In genomic region chr15:11607489-11607888, GRCm38 (mm10) we compare ENCODE assay signal across 17 mouse cellular contexts.
DNase-seq lines count a peak whose midpoint lies in the region; ATAC-seq and TF ChIP-seq lines count a peak whose summit lies in the region.
"Had no signal": no experiment of that assay in that cellular context is flagged by ENCODE, and none has a peak within 500 bp of the region (broad histone marks: within the 10 kb centered on the region; RNA-seq: fewer than 3 reads in every experiment).

No protein-coding gene starts in this region.

- DNase-seq in heart, embryonic 10.5 days (ENCODE audit: low spot score): no peak
- DNase-seq in lung, embryonic 14.5 days: peak; percentile 86
- DNase-seq in lung, postnatal 4 days: no peak
- DNase-seq in brain, embryonic 14.5 days (ENCODE audit: low read depth): peak; percentile 59
- no peak for DNase-seq in adrenal gland, postnatal 10 days
- DNase-seq: cerebellum, adult 11-12 months; cerebellum, postnatal 36 days; kidney, postnatal 14 days; right cerebral cortex, postnatal 14 days; thymus, postnatal 14 days had no signal

- H3K27ac ChIP-seq in heart, embryonic 16.5 days (ENCODE audit: low read length): no peak overlapping the region
- H3K27ac ChIP-seq in heart, embryonic 10.5 days: no peak overlapping the region
- no peak overlapping the region for H3K27ac ChIP-seq in lung, embryonic 14.5 days (ENCODE audit: low read depth)
- no peak overlapping the region for H3K27ac ChIP-seq in intestine, embryonic 16.5 days (ENCODE audit: low read length)
- H3K27ac ChIP-seq: limb, embryonic 12.5 days; liver, embryonic 14.5 days; neural tube, embryonic 13.5 days had no signal

- H3K4me2 ChIP-seq in heart, embryonic 16.5 days (ENCODE audit: low read depth, low read length): no peak overlapping the region
- no peak overlapping the region for H3K4me2 ChIP-seq in lung, embryonic 14.5 days
- no peak overlapping the region for H3K4me2 ChIP-seq in intestine, embryonic 16.5 days (ENCODE audit: low read depth, low read length)
- H3K4me2 ChIP-seq: limb, embryonic 12.5 days; neural tube, embryonic 13.5 days had no signal

- H3K4me1 ChIP-seq in heart, embryonic 16.5 days (ENCODE audit: control insufficient read depth, insufficient read depth, low read length): peaks cover 2% of the 10 kb centered on the region; the same call in 1 of the 2 replicates
- no peaks in the 10 kb centered on the region for H3K4me1 ChIP-seq in heart, embryonic 10.5 days
- H3K4me1 ChIP-seq in lung, embryonic 14.5 days (ENCODE audit: insufficient read depth): no peaks in the 10 kb centered on the region
- no peaks in the 10 kb centered on the region for H3K4me1 ChIP-seq in intestine, embryonic 16.5 days (ENCODE audit: control insufficient read depth, insufficient read depth, low read length)

- H3K4me3 ChIP-seq in heart, embryonic 16.5 days (ENCODE audit: low read length): no peak overlapping the region
- H3K4me3 ChIP-seq in heart, embryonic 10.5 days: no peak overlapping the region
- no peak overlapping the region for H3K4me3 ChIP-seq in lung, embryonic 14.5 days (ENCODE audit: low read depth, low read length)
- no peak overlapping the region for H3K4me3 ChIP-seq in intestine, embryonic 16.5 days (ENCODE audit: low read length)
- H3K4me3 ChIP-seq: erythroblast, embryonic 14.5 days; limb, embryonic 12.5 days; neural tube, embryonic 13.5 days had no signal

- no peak for TF ChIP-seq CTCF in lung, embryonic 14.5 days (IDR thresholded peaks at IDR 0.05; ENCODE audit: low read depth)
- no peak for TF ChIP-seq CTCF in brain, embryonic 14.5 days (IDR thresholded peaks at IDR 0.05; ENCODE audit: borderline replicate concordance, extremely low read depth, insufficient read depth, insufficient read length)

- no peaks in the 10 kb centered on the region for H3K9me3 ChIP-seq in heart, embryonic 16.5 days (replicated peaks; ENCODE audit: control insufficient read depth, low read length)
- H3K9me3 ChIP-seq in heart, embryonic 10.5 days: no peaks in the 10 kb centered on the region
- no peaks in the 10 kb centered on the region for H3K9me3 ChIP-seq in lung, embryonic 14.5 days (ENCODE audit: low read depth, low read length)
- H3K9me3 ChIP-seq in intestine, embryonic 16.5 days (ENCODE audit: control insufficient read depth, low read length): no peaks in the 10 kb centered on the region
- H3K9me3 ChIP-seq: G1E; limb, embryonic 12.5 days; neural tube, embryonic 13.5 days had no signal

- no peaks in the 10 kb centered on the region for H3K27me3 ChIP-seq in heart, embryonic 16.5 days (ENCODE audit: control insufficient read depth, insufficient read depth, low read length)
- H3K27me3 ChIP-seq in heart, embryonic 10.5 days (ENCODE audit: insufficient read depth, poor library complexity, severe bottlenecking): no peaks in the 10 kb centered on the region
- H3K27me3 ChIP-seq in lung, embryonic 14.5 days (ENCODE audit: insufficient read depth, low read length): no peaks in the 10 kb centered on the region
- no peaks in the 10 kb centered on the region for H3K27me3 ChIP-seq in intestine, embryonic 16.5 days (replicated peaks; ENCODE audit: control insufficient read depth, insufficient read depth, low read length)
- H3K27me3 ChIP-seq: limb, embryonic 12.5 days; neural tube, embryonic 13.5 days had no signal

- no peak overlapping the region for H3K9ac ChIP-seq in heart, embryonic 16.5 days (ENCODE audit: low read length)
- no peak overlapping the region for H3K9ac ChIP-seq in lung, embryonic 14.5 days
- no peak overlapping the region for H3K9ac ChIP-seq in intestine, embryonic 16.5 days (ENCODE audit: low read depth, low read length)
- H3K9ac ChIP-seq: limb, embryonic 12.5 days; liver, embryonic 14.5 days; neural tube, embryonic 13.5 days had no signal

- ATAC-seq in heart, embryonic 16.5 days (replicated peaks; ENCODE audit: extremely low read depth, insufficient read depth, low FRiP score): peak; percentile 32; the same call in 1 of the 2 replicates
- ATAC-seq in lung, embryonic 14.5 days (ENCODE audit: insufficient read depth): peak; percentile 62
- ATAC-seq in intestine, embryonic 16.5 days: peak; percentile 48; the same call in 1 of the 2 replicates

- no peak for TF ChIP-seq POLR2A in brain, embryonic 14.5 days (IDR thresholded peaks at IDR 0.05; ENCODE audit: borderline replicate concordance, extremely low read depth, insufficient read depth, insufficient read length, poor library complexity, severe bottlenecking)

- no peaks in the 10 kb centered on the region for H3K36me3 ChIP-seq in heart, embryonic 16.5 days (ENCODE audit: control insufficient read depth, insufficient read depth)
- no peaks in the 10 kb centered on the region for H3K36me3 ChIP-seq in heart, embryonic 10.5 days
- H3K36me3 ChIP-seq in lung, embryonic 14.5 days (ENCODE audit: insufficient read depth): no peaks in the 10 kb centered on the region
- H3K36me3 ChIP-seq in intestine, embryonic 16.5 days (ENCODE audit: control insufficient read depth, insufficient read depth, low read length): no peaks in the 10 kb centered on the region
- H3K36me3 ChIP-seq: G1E; limb, embryonic 12.5 days; neural tube, embryonic 13.5 days had no signal

Comparison
In these comparisons a context has a peak if more than half of its experiments do, and no peak if none do; other contexts are left out.
1. DNase-seq: peak in lung, embryonic 14.5 days (single experiment) and brain, embryonic 14.5 days (single experiment); none in heart, embryonic 10.5 days (single experiment), lung, postnatal 4 days (0 of 2) and adrenal gland, postnatal 10 days (single experiment).
2. Peak in every context shown above with its lines, with median percentiles within 50 percentile points of each other: ATAC-seq.